Mouse (Mus musculus) stomach, embryonic 14.5 days (tissue): Measurements from ENCODE around the gene Ugt1a9. TPM values are rescaled to one million over a fixed set of nuclear protein-coding genes. Genes with fewer than 3 reads are reported as not detected.
"Not testable (repeated sequence)": the region's sequence is repeated elsewhere in the genome, so short reads cannot be mapped to it uniquely, and the experiment has no call there.

Experiments used
- ATAC-seq: fragments of 200-750 bp; cut with Nextera tagmentation; 2 replicates; pipeline ENCODE4 v1.8.0; 2017; ENCODE audit warnings: low read depth, moderate TSS enrichment; ENCODE audit not compliant: insufficient number of reproducible peaks, insufficient read depth, low FRiP score
- H3K27ac ChIP-seq: fragments of 300-500 bp; sonication (generic); 2 replicates; pipeline ENCODE4 v1.5.1; 2014; ENCODE audit warnings: mild to moderate bottlenecking, low read length, moderate library complexity, mixed read lengths
- H3K27me3 ChIP-seq: fragments of 300-500 bp; sonication (generic); 2 replicates; pipeline ENCODE4 v1.6.1; 2014; ENCODE audit warnings: low read length, control low read depth, mixed read lengths; ENCODE audit not compliant: control insufficient read depth, insufficient read depth
- H3K36me3 ChIP-seq: fragments of 300-500 bp; sonication (generic); 2 replicates; pipeline ENCODE4 v1.6.1; 2014; ENCODE audit warnings: mild to moderate bottlenecking, control low read depth, low read length, moderate library complexity, mixed read lengths; ENCODE audit not compliant: control insufficient read depth, insufficient read depth
- H3K4me1 ChIP-seq: fragments of 300-500 bp; sonication (generic); 2 replicates; pipeline ENCODE4 v1.6.1; 2014; ENCODE audit warnings: low read length, control low read depth, mixed read lengths; ENCODE audit not compliant: control insufficient read depth, insufficient read depth
- H3K4me2 ChIP-seq: fragments of 300-500 bp; sonication (generic); replicated peaks from 2 replicates; pipeline ENCODE4 v1.6.1; 2014; ENCODE audit warnings: low read depth, low read length, control low read depth
- H3K4me3 ChIP-seq: fragments of 300-500 bp; sonication (generic); 2 replicates; pipeline ENCODE4 v1.5.1; 2014; ENCODE audit warnings: low read depth, low read length, control low read depth
- H3K9ac ChIP-seq: fragments of 300-500 bp; sonication (generic); replicated peaks from 2 replicates; pipeline ENCODE4 v1.6.1; 2014; ENCODE audit warnings: low read depth, mild to moderate bottlenecking, control low read depth, low read length, moderate library complexity, mixed read lengths
- H3K9me3 ChIP-seq: fragments of 300-500 bp; sonication (generic); 2 replicates; pipeline ENCODE4 v1.6.1; 2016; ENCODE audit warnings: low read depth, low read length, control low read depth; ENCODE audit not compliant: control insufficient read depth
- WGBS: fragments of 180-500 bp; shearing (Covaris S2); extraction: QIAGEN DNeasy Blood & Tissue Kit; methylation state at CpG from one replicate; pipeline ENCODE4 v1.1.7; 2014; 5-methylcytosine and 5-hydroxymethylcytosine counted together
- polyA plus RNA-seq: library from polyadenylated mRNA; unstranded; fragments of >200 nt; fragmentation: Nextera tagmentation; extraction: Ambion mirVana; gene quantifications from 2 replicates; pipeline ENCODE4 v1.2.1, GENCODE M21; 2014

The Ugt1a9 gene
- polyA plus RNA-seq, 1 experiment from 2014 or later, result 0.46 TPM

DNA sequence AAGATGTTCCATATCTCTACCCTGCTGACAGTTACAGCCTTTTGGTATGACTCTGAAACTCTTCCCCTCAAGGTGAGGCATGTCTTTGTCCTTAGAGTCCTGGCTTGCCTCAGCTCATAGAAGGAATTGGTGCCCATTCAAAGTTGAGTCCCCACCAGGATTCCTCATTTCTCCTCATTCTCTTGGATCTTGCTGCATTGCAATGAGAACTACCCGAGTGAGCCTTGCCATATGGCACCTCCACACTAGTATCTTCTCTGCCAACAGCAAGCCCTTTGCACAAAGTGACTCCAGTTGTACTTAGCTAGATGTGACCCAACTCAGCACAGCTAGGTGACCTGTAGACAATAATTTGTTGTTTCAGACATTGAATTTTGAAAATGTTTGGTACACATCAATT lies 153.0 kb downstream of the Ugt1a9 start:
- peaks cover 33% of the 10 kb centered on the region for H3K9me3 ChIP-seq
- H3K4me3 ChIP-seq, result no peak overlapping the region
- no peak overlapping the region for H3K27ac ChIP-seq
- H3K9ac ChIP-seq, result no peak overlapping the region
- no peak overlapping the region for H3K4me2 ChIP-seq
- WGBS, result 46% methylated on average over 1 of the region's 1 CpGs
- ATAC-seq, result no peak
- H3K27me3 ChIP-seq, result no peaks in the 10 kb centered on the region
- H3K36me3 ChIP-seq, result no peaks in the 10 kb centered on the region
- no peaks in the 10 kb centered on the region for H3K4me1 ChIP-seq

GRCm38 (mm10) chr1:88224029-88224776 lies 153.6 kb downstream of the Ugt1a9 start:
- 69% methylated on average over 2 of the region's 2 CpGs for WGBS
- ATAC-seq, result no peak
- no peaks in the 10 kb centered on the region for H3K4me1 ChIP-seq

DNA sequence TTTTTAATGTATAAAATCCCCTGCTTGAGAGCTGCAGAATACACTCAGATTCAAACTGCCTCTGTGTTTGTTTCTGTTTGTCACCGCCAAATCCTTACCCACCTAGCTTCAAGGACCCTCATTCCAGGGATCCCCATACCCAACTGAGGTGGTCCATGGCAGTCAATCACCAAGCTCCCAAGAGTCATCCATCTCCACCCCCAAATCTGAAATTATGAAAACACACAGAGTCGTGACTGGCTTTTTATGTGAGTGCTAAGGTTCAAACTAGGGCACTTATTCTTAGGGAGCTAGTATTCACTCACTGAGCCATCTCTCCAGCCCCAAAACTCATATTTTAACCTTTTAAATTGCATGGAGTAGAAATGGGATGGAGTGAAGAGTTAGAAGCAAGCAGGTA lies 154.7 kb downstream of the Ugt1a9 start:
- not testable (repeated sequence) for H3K9ac ChIP-seq, H3K4me3 ChIP-seq, H3K36me3 ChIP-seq, ATAC-seq, H3K27ac ChIP-seq, H3K4me1 ChIP-seq, H3K4me2 ChIP-seq, H3K27me3 ChIP-seq
- 34% methylated on average over 2 of the region's 2 CpGs for WGBS
- H3K9me3 ChIP-seq, result peaks cover 50% of the 10 kb centered on the region

More at GRCm38 (mm10) chr1:88224029-88224776, 153.6 kb downstream of the Ugt1a9 start:
- Histone ChIP-seq H3K4me3 (no peak overlapping the region), H3K9ac (no peak overlapping the region), H3K27me3 (no peaks in the 10 kb centered on the region), H3K36me3 (no peaks in the 10 kb centered on the region), H3K27ac (no peak overlapping the region), H3K9me3 (peaks cover 39% of the 10 kb centered on the region), H3K4me2 (no peak overlapping the region)

DNA sequence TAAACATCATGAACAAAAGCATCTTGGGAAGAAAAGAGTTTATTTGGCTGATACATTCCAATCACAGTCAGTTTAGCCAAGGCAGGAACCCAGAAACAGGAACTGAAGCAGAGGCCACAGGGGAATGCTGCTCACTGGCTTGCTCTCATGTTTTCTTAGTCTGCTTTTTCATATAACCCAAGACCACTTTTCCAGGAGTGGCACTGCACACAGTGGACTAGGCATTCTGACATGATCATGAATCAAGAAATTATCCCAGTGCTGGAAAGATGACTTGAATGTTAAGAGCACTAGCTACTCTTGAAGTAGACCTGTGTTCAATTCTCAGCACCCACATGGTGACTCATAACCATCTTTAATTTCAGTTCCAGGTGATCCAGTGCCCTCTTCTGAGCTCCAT lies 155.1 kb downstream of the Ugt1a9 start:
- Histone ChIP-seq H3K4me2 (no peak overlapping the region), H3K4me1 (no peaks in the 10 kb centered on the region), H3K27ac (no peak overlapping the region), H3K27me3 (no peaks in the 10 kb centered on the region), H3K9ac (no peak overlapping the region), H3K36me3 (no peaks in the 10 kb centered on the region), H3K9me3 (peaks cover 54% of the 10 kb centered on the region), H3K4me3 (no peak overlapping the region)
- ATAC-seq, result no peak

- H3K27me3 ChIP-seq, result no peaks in the 10 kb centered on the region
- no peak for ATAC-seq
- WGBS, result 57% methylated on average over 5 of the region's 5 CpGs
- no peak within 1 kb of the TSS for H3K4me3 ChIP-seq
- H3K27ac ChIP-seq, result no peak within 1 kb of the TSS
- H3K4me1 ChIP-seq, result no peaks in the 10 kb centered on the region
- peaks cover 65% of the 10 kb centered on the region for H3K9me3 ChIP-seq
- no peaks in the 10 kb centered on the region for H3K36me3 ChIP-seq
- H3K9ac ChIP-seq, result no peak within 1 kb of the TSS
- H3K4me2 ChIP-seq, result no peak within 1 kb of the TSS
Measured at GRCm38 (mm10) chr1:88226670-88227379, 156.2 kb downstream of the Ugt1a9 start, which contains the start of gene Mroh2a. TSS of gene Mroh2a (plus strand) at chr1:88226986.

DNA sequence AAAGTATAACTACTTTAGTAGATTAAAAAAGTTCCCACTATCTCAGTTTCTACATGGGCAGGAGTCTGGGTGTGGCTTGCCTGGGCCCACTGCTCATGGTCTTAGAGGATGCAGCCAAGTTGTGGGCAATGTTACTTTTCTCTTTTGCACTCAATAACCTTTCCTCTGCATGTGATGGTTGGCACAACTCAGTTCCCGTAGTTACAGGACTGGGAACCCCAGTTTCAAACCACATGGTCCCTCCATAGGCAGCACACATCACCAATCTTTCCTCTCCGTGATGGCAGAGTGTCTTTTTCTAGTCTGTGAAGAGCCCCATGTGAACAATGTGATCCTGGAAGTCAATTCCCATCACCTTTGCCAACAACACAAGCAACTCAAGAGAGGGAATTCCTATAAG lies 156.9 kb downstream of the Ugt1a9 start:
- Histone ChIP-seq H3K4me1 (no peaks in the 10 kb centered on the region), H3K9ac (no peak overlapping the region), H3K27me3 (no peaks in the 10 kb centered on the region), H3K36me3 (no peaks in the 10 kb centered on the region), H3K4me3 (no peak overlapping the region), H3K9me3 (peaks cover 67% of the 10 kb centered on the region), H3K4me2 (no peak overlapping the region), H3K27ac (no peak overlapping the region)
- WGBS, result 59% methylated on average over 2 of the region's 2 CpGs
- no peak for ATAC-seq

DNA sequence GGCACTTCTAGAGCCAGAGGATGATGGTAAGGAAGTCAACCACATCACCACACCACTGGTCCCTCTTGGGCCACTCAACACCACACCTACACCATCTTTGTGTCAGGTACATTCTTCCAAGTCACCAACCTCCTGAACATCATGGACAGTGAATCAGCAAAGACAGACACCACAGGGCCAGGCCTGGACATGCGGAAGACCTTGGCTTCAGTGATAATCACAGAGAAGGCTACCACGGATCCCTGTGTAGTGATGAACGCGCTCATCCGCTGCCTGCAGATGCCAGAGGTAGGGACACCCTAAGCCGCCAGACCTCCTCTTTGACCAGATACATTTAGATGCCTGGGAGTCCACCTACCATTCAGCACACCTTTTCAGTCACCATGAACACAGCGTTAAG lies 157.5 kb downstream of the Ugt1a9 start:
- Histone ChIP-seq H3K4me1 (no peaks in the 10 kb centered on the region), H3K9me3 (peaks cover 74% of the 10 kb centered on the region), H3K27me3 (no peaks in the 10 kb centered on the region), H3K9ac (no peak overlapping the region), H3K36me3 (no peaks in the 10 kb centered on the region), H3K27ac (no peak overlapping the region), H3K4me3 (no peak overlapping the region), H3K4me2 (no peak overlapping the region)
- WGBS, result 71% methylated on average over 7 of the region's 7 CpGs
- 0 out of 2 replicates have a peak, but pooled peaks have one; percentile 3 for ATAC-seq

DNA sequence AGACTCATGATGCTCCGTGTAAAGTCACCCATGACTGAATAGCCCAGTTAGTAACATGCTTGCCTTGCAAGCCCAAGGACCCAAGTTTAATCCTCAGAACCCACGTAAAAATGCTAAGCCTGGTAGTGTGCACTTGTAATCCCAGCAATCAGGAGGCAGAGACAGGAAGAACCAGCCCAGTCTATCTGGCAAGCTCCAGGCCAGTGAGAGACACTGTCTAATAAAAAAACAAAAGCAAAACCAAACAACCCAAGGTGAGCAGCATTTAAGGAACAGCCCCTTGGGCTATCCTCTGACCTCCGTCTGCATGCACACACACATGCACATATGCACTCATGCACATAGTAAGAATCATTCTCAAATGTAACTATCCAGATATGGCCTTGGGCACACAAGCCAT lies 159.0 kb downstream of the Ugt1a9 start:
- no peak overlapping the region for H3K4me2 ChIP-seq
- peaks cover 87% of the 10 kb centered on the region for H3K9me3 ChIP-seq
- H3K4me1 ChIP-seq, result no peaks in the 10 kb centered on the region
- H3K27ac ChIP-seq, result no peak overlapping the region
- H3K9ac ChIP-seq, result no peak overlapping the region
- H3K4me3 ChIP-seq, result no peak overlapping the region
- no peaks in the 10 kb centered on the region for H3K36me3 ChIP-seq
- no peaks in the 10 kb centered on the region for H3K27me3 ChIP-seq
- 78% methylated on average over 3 of the region's 3 CpGs for WGBS
- ATAC-seq, result no peak
